Mouse (Mus musculus): ENCODE measurements at regions not wholly inside any gene's neighbourhood (a gene's known extent, or its start where the extent isn't known, plus 50 kb on each side); places are given as distances from the start of the nearest gene placed in this dataset.

- TF ChIP-seq CTCF (IDR thresholded peaks at IDR 0.05; ENCODE audit: low read depth), result no peak
- TF ChIP-seq EP300 (IDR thresholded peaks at IDR 0.05; ENCODE audit: low read depth), result no peak
Observed at GRCm38 (mm10) chr19:55995721-55996120, 254.1 kb downstream of the Tcf7l2 start.
